Mouse (Mus musculus) myocyte (in vitro differentiated cells): ENCODE data around the gene Gnas. TPM values are rescaled to one million over a fixed set of nuclear protein-coding genes. Genes with fewer than 3 reads are reported as not detected.

Source experiments
- H3K27me3 ChIP-seq: one replicate; pipeline ENCODE4 v1.6.1; 2011; ENCODE audit not compliant: control insufficient read depth, insufficient read depth, insufficient read length
- H3K36me3 ChIP-seq: one replicate; pipeline ENCODE4 v1.6.1; 2011; ENCODE audit not compliant: control insufficient read depth, insufficient read depth
- H3K4me2 ChIP-seq: one replicate; pipeline ENCODE4 v1.6.1; 2011; ENCODE audit warnings: low read depth, control low read depth
- H3K4me3 ChIP-seq: one replicate; pipeline ENCODE4 v1.5.1; 2011; ENCODE audit warnings: mild to moderate bottlenecking, control low read depth, moderate library complexity
- H3K79me2 ChIP-seq: one replicate; pipeline ENCODE4 v1.6.1; 2011; ENCODE audit not compliant: control insufficient read depth, insufficient read depth
- H3ac ChIP-seq: one replicate; pipeline ENCODE4 v1.6.1; 2011; ENCODE audit not compliant: control insufficient read depth, insufficient read length
- CEBPB ChIP-seq: IDR thresholded peaks from 2 replicates; pipeline ENCODE4 v1.6.1; 2011; ENCODE audit warnings: mild to moderate bottlenecking, moderate library complexity; ENCODE audit not compliant: poor library complexity, insufficient read depth, severe bottlenecking
- E2F4 ChIP-seq: IDR thresholded peaks from one replicate; pipeline ENCODE4 v1.6.1; 2011; ENCODE audit warnings: mild to moderate bottlenecking, control low read depth, moderate library complexity; ENCODE audit not compliant: insufficient read depth
- MAX ChIP-seq: IDR thresholded peaks from one replicate; pipeline ENCODE4 v1.6.1; 2011; ENCODE audit warnings: low read depth, mild to moderate bottlenecking, control low read depth
- MYOD1 ChIP-seq, 3 experiments: IDR thresholded peaks; one replicate each; pipeline ENCODE4 v1.6.1; 2011; ENCODE audit warnings: control low read depth in 2 of 3, low read depth in 2 of 3, mild to moderate bottlenecking in 2 of 3, moderate library complexity in 1 of 3; ENCODE audit not compliant: insufficient read length in 2 of 3, control insufficient read depth in 1 of 3
- MYOG ChIP-seq, 3 experiments: IDR thresholded peaks; one replicate each; pipeline ENCODE4 v1.6.1; 2011; ENCODE audit warnings: control low read depth in 2 of 3, low read depth in 2 of 3, mild to moderate bottlenecking in 2 of 3; ENCODE audit not compliant: insufficient read length in 2 of 3, control insufficient read depth in 1 of 3, insufficient read depth in 1 of 3
- POLR2A ChIP-seq: IDR thresholded peaks from one replicate; pipeline ENCODE4 v1.6.1; 2011; ENCODE audit warnings: low read depth, mild to moderate bottlenecking, control low read depth, moderate library complexity; ENCODE audit not compliant: insufficient read length
- POLR2AphosphoS2 ChIP-seq: IDR thresholded peaks from one replicate; pipeline ENCODE4 v1.6.1; 2011; ENCODE audit warnings: low read depth, control low read depth; ENCODE audit not compliant: insufficient read length
- REST ChIP-seq: IDR thresholded peaks from one replicate; pipeline ENCODE4 v1.6.1; 2011; ENCODE audit warnings: mild to moderate bottlenecking, control low read depth, moderate library complexity; ENCODE audit not compliant: insufficient read depth, insufficient read length
- SRF ChIP-seq: IDR thresholded peaks from one replicate; pipeline ENCODE4 v1.6.1; 2011; ENCODE audit warnings: low read depth; ENCODE audit not compliant: control insufficient read depth, insufficient read length
- TCF12 ChIP-seq: IDR thresholded peaks from one replicate; pipeline ENCODE4 v1.6.1; 2011; ENCODE audit warnings: mild to moderate bottlenecking, control low read depth; ENCODE audit not compliant: poor library complexity, insufficient read depth, severe bottlenecking
- TCF3 ChIP-seq: IDR thresholded peaks from one replicate; pipeline ENCODE4 v1.6.1; 2011; ENCODE audit warnings: low read depth, control low read depth; ENCODE audit not compliant: insufficient read length
- USF1 ChIP-seq: IDR thresholded peaks from one replicate; pipeline ENCODE4 v1.6.1; 2011; ENCODE audit warnings: low read depth, mild to moderate bottlenecking, control low read depth, moderate library complexity
- polyA plus RNA-seq: library from polyadenylated mRNA; unstranded; fragments of >200 nt; fragmentation: generic; extraction: Trizol; gene quantifications from one replicate; pipeline ENCODE4 v1.2.1, GENCODE M21; 2012; ENCODE audit warnings: missing spikeins

Gnas gene
- polyA plus RNA-seq, 1 experiment, result 1,706 TPM

DNA sequence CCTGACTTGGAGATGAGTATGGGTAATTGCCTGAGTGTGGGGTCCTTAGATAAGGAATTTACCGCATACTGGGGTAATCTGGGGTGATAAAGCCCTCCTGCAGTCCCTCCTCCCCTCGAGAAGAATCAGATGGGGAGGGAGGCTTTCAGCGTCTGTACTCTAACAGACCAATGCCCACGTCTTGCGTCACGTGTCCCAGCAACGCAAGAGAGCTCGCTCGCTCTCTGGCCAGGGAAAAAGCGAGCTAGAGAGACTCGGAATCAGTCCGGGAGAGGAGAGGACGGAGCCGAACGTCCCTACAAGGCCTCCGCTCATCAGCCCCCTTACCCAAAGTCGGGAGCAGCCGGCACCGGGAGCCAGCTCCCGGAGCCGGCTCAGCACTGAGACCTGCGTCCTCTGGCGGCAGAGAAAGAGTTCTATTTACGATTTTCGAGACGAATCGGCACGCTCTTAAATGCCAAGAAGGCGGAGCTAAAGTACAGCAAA is 13.0 kb downstream of the Gnas start:
- no peak overlapping the region for H3ac ChIP-seq
- TF ChIP-seq SRF (no peak), USF1 (peak; percentile 49)
- H3K4me3 ChIP-seq, result peak overlapping the region; percentile 49
- peaks cover 26% of the 10 kb centered on the region for H3K27me3 ChIP-seq
- peak overlapping the region; percentile 24 for H3K4me2 ChIP-seq
- H3K79me2 ChIP-seq, result peaks cover 28% of the 10 kb centered on the region
- no peaks in the 10 kb centered on the region for H3K36me3 ChIP-seq

DNA sequence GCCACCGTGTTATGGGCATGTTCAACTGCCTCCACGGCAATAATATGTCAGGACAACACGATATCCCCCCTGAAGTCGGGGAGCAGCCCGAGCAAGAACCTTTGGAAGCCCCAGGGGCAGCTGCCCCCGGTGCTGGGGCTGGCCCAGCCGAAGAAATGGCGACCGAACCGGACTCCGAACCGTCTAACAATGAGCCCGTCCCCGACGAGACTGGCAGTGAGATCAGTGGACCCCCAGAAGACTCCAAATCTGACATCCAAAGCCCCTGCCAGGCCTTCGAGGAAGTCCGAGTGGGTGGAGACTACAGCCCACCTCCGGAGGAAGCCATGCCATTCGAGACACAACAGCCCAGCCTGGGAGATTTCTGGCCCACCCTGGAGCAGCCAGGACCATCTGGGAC is 13.7 kb downstream of the Gnas start:
- no peak overlapping the region for H3K4me3 ChIP-seq
- peaks cover 26% of the 10 kb centered on the region for H3K27me3 ChIP-seq
- H3ac ChIP-seq, result no peak overlapping the region
- no peak overlapping the region for H3K4me2 ChIP-seq
- TF ChIP-seq POLR2A (no peak), SRF (no peak), CEBPB (no peak), MYOG (IDR thresholded peaks at IDR 0.05; ENCODE audit: control insufficient read depth in 1 of 3, insufficient read depth in 1 of 3, insufficient read length in 2 of 3, low read depth in 2 of 3) (no peak), TCF12 (no peak), TCF3 (no peak), E2F4 (no peak), POLR2AphosphoS2 (no peak), REST (no peak), MAX (no peak), USF1 (no peak), MYOD1 (IDR thresholded peaks at IDR 0.05; ENCODE audit: control insufficient read depth in 1 of 3, insufficient read length in 2 of 3, low read depth in 2 of 3) (no peak)
- no peaks in the 10 kb centered on the region for H3K36me3 ChIP-seq
- peaks cover 21% of the 10 kb centered on the region for H3K79me2 ChIP-seq

DNA sequence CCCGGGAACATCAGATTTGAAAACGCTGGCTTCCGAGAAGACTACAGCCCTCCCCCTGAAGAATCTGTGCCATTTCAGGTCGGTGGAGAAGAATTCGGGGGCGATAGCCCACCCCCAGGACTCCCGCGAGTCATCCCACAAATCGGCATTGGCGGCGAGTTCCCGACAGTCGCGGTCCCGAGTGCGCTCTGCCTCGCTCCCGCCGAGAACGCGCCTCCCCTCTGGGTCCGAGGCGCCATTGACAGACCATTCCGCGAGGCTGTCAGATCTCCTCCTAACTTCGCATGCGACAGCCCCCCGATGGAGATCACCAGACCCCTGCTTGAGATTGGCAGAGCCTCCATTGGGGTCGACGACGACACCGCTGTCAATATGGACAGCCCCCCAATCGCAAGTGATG is 14.4 kb downstream of the Gnas start:
- peaks cover 14% of the 10 kb centered on the region for H3K79me2 ChIP-seq
- H3ac ChIP-seq, result no peak overlapping the region
- no peaks in the 10 kb centered on the region for H3K36me3 ChIP-seq
- peaks cover 26% of the 10 kb centered on the region for H3K27me3 ChIP-seq
- H3K4me2 ChIP-seq, result no peak overlapping the region
- no peak overlapping the region for H3K4me3 ChIP-seq
- no peak for TF ChIP-seq POLR2A
- no peak for TF ChIP-seq REST
- no peak for TF ChIP-seq POLR2AphosphoS2
- TF ChIP-seq SRF, result no peak
- TF ChIP-seq E2F4, result no peak
- no peak for TF ChIP-seq TCF12
- no peak for TF ChIP-seq MYOD1 (IDR thresholded peaks at IDR 0.05; ENCODE audit: control insufficient read depth in 1 of 3, insufficient read length in 2 of 3, low read depth in 2 of 3)
- TF ChIP-seq MAX, result no peak
- TF ChIP-seq MYOG (IDR thresholded peaks at IDR 0.05; ENCODE audit: control insufficient read depth in 1 of 3, insufficient read depth in 1 of 3, insufficient read length in 2 of 3, low read depth in 2 of 3), result no peak
- no peak for TF ChIP-seq CEBPB
- no peak for TF ChIP-seq TCF3
- TF ChIP-seq USF1, result no peak

DNA sequence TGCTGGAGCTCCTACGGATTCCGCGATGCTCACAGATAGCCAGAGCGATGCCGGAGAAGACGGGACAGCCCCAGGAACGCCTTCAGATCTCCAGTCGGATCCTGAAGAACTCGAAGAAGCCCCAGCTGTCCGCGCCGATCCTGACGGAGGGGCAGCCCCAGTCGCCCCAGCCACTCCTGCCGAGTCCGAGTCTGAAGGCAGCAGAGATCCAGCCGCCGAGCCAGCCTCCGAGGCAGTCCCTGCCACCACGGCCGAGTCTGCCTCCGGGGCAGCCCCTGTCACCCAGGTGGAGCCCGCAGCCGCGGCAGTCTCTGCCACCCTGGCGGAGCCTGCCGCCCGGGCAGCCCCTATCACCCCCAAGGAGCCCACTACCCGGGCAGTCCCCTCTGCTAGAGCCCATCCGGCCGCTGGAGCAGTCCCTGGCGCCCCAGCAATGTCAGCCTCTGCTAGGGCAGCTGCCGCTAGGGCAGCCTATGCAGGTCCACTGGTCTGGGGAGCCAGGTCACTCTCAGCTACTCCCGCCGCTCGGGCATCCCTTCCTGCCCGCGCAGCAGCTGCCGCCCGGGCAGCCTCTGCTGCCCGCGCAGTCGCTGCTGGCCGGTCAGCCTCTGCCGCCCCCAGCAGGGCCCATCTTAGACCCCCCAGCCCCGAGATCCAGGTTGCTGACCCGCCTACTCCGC is 15.1 kb downstream of the Gnas start:
- H3K27me3 ChIP-seq, result peaks cover 26% of the 10 kb centered on the region
- no peak overlapping the region for H3ac ChIP-seq
- no peak overlapping the region for H3K4me3 ChIP-seq
- H3K36me3 ChIP-seq, result no peaks in the 10 kb centered on the region
- peaks cover 9% of the 10 kb centered on the region for H3K79me2 ChIP-seq
- H3K4me2 ChIP-seq, result no peak overlapping the region
- TF ChIP-seq POLR2AphosphoS2 (no peak), SRF (no peak), MAX (no peak), TCF3 (no peak), E2F4 (no peak), REST (no peak), TCF12 (no peak)

DNA sequence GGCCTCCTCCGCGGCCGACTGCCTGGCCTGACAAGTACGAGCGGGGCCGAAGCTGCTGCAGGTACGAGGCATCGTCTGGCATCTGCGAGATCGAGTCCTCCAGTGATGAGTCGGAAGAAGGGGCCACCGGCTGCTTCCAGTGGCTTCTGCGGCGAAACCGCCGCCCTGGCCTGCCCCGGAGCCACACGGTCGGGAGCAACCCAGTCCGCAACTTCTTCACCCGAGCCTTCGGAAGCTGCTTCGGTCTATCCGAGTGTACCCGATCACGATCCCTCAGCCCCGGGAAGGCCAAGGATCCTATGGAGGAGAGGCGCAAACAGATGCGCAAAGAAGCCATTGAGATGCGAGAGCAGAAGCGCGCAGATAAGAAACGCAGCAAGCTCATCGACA is 15.6 kb downstream of the Gnas start:
- no peak for TF ChIP-seq CEBPB
- no peak for TF ChIP-seq POLR2A
- TF ChIP-seq MAX, result no peak
- TF ChIP-seq TCF12, result no peak
- TF ChIP-seq USF1, result no peak
- TF ChIP-seq POLR2AphosphoS2, result no peak
- TF ChIP-seq MYOD1 (IDR thresholded peaks at IDR 0.05; ENCODE audit: control insufficient read depth in 1 of 3, insufficient read length in 2 of 3, low read depth in 2 of 3), result no peak
- TF ChIP-seq MYOG (IDR thresholded peaks at IDR 0.05; ENCODE audit: control insufficient read depth in 1 of 3, insufficient read depth in 1 of 3, insufficient read length in 2 of 3, low read depth in 2 of 3), result no peak
- TF ChIP-seq E2F4, result no peak
- TF ChIP-seq REST, result no peak
- TF ChIP-seq TCF3, result no peak
- no peak for TF ChIP-seq SRF
- no peaks in the 10 kb centered on the region for H3K36me3 ChIP-seq
- H3K4me3 ChIP-seq, result no peak overlapping the region
- H3K27me3 ChIP-seq, result peaks cover 26% of the 10 kb centered on the region
- H3K4me2 ChIP-seq, result no peak overlapping the region
- peaks cover 4% of the 10 kb centered on the region for H3K79me2 ChIP-seq
- H3ac ChIP-seq, result no peak overlapping the region
